Mouse (Mus musculus) G1E (cell line): Measurements from ENCODE around the gene Usf3.

Source experiments
- CTCF ChIP-seq: IDR thresholded peaks from 2 replicates; pipeline ENCODE4 v1.5.1; 2012; ENCODE audit warnings: low read depth, low read length, inconsistent platforms, mixed read lengths
- GATA2 ChIP-seq: IDR thresholded peaks from 2 replicates; pipeline ENCODE4 v1.6.1; 2012; ENCODE audit warnings: low read depth, low read length, inconsistent platforms, borderline replicate concordance
- POLR2AphosphoS5 ChIP-seq: IDR thresholded peaks from 2 replicates; pipeline ENCODE4 v1.6.1; 2012; ENCODE audit warnings: low read depth, low read length, inconsistent platforms; ENCODE audit not compliant: insufficient replicate concordance
- TAL1 ChIP-seq: conservative IDR thresholded peaks from 2 replicates; pipeline ENCODE4 v1.6.1; 2012; ENCODE audit warnings: low read depth, low read length, inconsistent platforms, mixed read lengths

DNA sequence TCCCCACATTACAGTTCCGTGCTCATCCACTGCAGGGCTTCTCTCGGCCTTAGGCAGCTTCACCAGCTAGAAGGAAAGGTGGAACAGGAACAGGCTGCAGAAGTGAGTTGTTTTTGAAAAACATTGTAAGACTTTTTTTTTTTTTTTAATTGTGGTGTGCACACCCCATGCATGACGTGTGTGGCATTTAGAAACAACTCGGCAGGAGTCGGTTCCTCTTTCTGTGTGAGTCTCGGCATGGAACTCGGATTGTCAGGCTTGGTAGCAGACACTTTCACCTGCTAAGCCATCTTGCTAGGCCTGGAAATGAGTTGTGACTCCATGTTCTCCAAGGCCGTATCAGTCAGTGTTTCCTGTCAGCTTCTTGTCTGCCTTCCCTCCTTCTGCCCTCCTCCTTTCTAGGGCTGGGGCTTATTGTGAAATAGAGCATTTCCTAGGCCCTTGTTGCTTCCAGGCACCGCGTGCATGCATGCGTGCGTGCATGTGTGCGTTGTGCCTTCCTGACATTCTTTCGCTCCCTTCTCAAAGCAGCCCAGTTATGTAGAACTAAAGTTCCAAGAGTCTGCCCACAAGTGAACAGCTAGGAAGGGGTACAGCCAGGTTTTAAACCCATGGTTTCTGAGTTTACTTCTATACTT lies 26.1 kb downstream of the Usf3 start:
- no peak for TF ChIP-seq CTCF
- no peak for TF ChIP-seq TAL1
- TF ChIP-seq POLR2AphosphoS5, result no peak
- TF ChIP-seq GATA2, result no peak
